Mouse (Mus musculus) erythroblast, embryonic 14.5 days (primary cell): ENCODE results near the gene Marf1.

ENCODE experiments used
- GATA1 ChIP-seq: IDR thresholded peaks from 2 replicates; pipeline ENCODE4 v1.6.1; 2012; ENCODE audit warnings: low read length, inconsistent platforms, mixed read lengths
- TAL1 ChIP-seq: IDR thresholded peaks from 3 replicates; pipeline ENCODE4 v1.6.1; 2012; ENCODE audit warnings: low read length, inconsistent platforms, mixed read lengths

GRCm38 (mm10) chr16:14124709-14125108, 38.4 kb downstream of the Marf1 start:
- no peak for TF ChIP-seq GATA1
- no peak for TF ChIP-seq TAL1
